Mouse (Mus musculus): ENCODE results near the gene Gm10100.

DNA sequence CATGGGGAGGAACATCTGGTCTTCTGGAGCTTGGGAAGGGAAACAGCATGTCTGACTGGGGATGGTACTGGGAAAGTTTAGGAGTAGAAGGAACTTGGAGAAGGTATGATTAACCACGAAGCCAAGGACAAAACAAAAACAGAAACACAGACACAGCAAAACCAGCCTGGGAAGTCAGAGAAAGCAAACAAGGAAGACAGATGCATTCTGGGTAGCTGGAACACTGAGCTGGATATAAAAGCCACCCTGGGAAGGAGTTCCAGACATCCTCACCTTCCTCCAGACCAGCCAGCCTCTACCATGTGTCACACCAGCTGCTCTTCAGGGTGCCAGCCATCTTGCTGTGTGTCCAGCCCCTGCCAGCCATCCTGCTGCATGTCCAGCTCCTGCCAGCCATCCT, 10.8 kb upstream of the Gm10100 start, which contains the start of gene Gm10142:
- TF ChIP-seq TCF12 (IDR thresholded peaks at IDR 0.05; ENCODE audit: low read depth, low read length) (no peak), POLR2AphosphoS2 (IDR thresholded peaks at IDR 0.05; ENCODE audit: low read length) (no peak), CTCF (IDR thresholded peaks at IDR 0.05 in 2 of 3, conservative IDR thresholded peaks at IDR 0.05 in 1 of 3; ENCODE audit: control insufficient read depth in 1 of 3, insufficient read depth in 1 of 3, low read depth in 2 of 3, low read length in 3 of 3, poor library complexity in 1 of 3, severe bottlenecking in 1 of 3) (no peak)

Data from MEL (cell line).